Mouse (Mus musculus) Patski (cell line): Measurements from ENCODE around the gene Cdk15. TPM values are rescaled to one million over a fixed set of nuclear protein-coding genes. Genes with fewer than 3 reads are reported as not detected.

ENCODE experiments used
- ATAC-seq: fragments of 100-300 bp; one replicate; pipeline ENCODE4 v1.8.0; 2021
- CTCF ChIA-PET: fragments of 350-600 bp; sonication (Branson Sonifier 250); formaldehyde crosslinking; loops from one replicate; lab custom pipeline; 2022; ENCODE audit warnings: inconsistent platforms; lab: Charles Lee
- POLR2A ChIA-PET: fragments of 350-600 bp; sonication (Branson Sonifier 250); formaldehyde crosslinking; loops from one replicate; lab custom pipeline; 2022; ENCODE audit warnings: antibody characterized with exemption, inconsistent platforms; lab: Charles Lee
- DNase-seq: peaks from one replicate; pipeline ENCODE4 v3.0.0-alpha.2; 2011; ENCODE audit warnings: low read depth, low spot score
- H3K27me3 ChIP-seq: fragments of 371-371 bp; one replicate; pipeline ENCODE4 v1.5.1; 2021
- CTCF ChIP-seq: fragments of 100-300 bp; IDR thresholded peaks from one replicate; pipeline ENCODE4 v1.5.1; 2021
- in situ Hi-C: fragments of 300-500 bp; cut with MboI; formaldehyde crosslinking; loops from 3 replicates; pipeline ENCODE4 v1.11.1; 2018; ENCODE audit warnings: low pct_unique_long_range_greater_than_20kb, mixed read lengths
- polyA plus RNA-seq: library from polyadenylated mRNA; unstranded; gene quantifications from one replicate; pipeline ENCODE4 v1.2.3, GENCODE M21; 2021

Cdk15 gene
- polyA plus RNA-seq, 1 experiment from 2014 or later: 7.3 TPM

- no peak for TF ChIP-seq CTCF
- ATAC-seq (no peak), DNase-seq (no peak)
These were observed 13.4 kb downstream of the Cdk15 start for GRCm38 (mm10) chr1:59269951-59270689.

GRCm38 (mm10) chr1:59272189-59272588 is 15.5 kb downstream of the Cdk15 start:
- no peaks in the 10 kb centered on the region for H3K27me3 ChIP-seq
- in situ Hi-C loops: no loop called here
- no peak for TF ChIP-seq CTCF
- no peak for DNase-seq
- POLR2A ChIA-PET: no interaction called here
- CTCF ChIA-PET: no interaction called here
- no peak for ATAC-seq

More at GRCm38 (mm10) chr1:59269951-59270689, 13.4 kb downstream of the Cdk15 start:
- POLR2A ChIA-PET: interaction anchor here (0.7 kb wide), 1 partner anchor 374 kb away, joined by 4 read pairs; no protein-coding TSS in a partner anchor
- no peaks in the 10 kb centered on the region for H3K27me3 ChIP-seq
- CTCF ChIA-PET: no interaction called here
- in situ Hi-C loops: no loop called here

GRCm38 (mm10) chr1:59285880-59286279 is 29.2 kb downstream of the Cdk15 start:
- no peaks in the 10 kb centered on the region for H3K27me3 ChIP-seq
- ATAC-seq (no peak), DNase-seq (no peak)
- no peak for TF ChIP-seq CTCF
- in situ Hi-C loops: no loop called here
- ChIA-PET CTCF (interaction anchor here (1.0 to 1.5 kb wide), 3 partner anchors 10 to 25 kb away, joined by 3 to 7 read pairs (median 3); no protein-coding TSS in a partner anchor), POLR2A (interaction anchor here (0.8 kb wide), 1 partner anchor 27 kb away, joined by 4 read pairs; no protein-coding TSS in a partner anchor)

- ATAC-seq (no peak), DNase-seq (no peak)
- H3K27me3 ChIP-seq: no peaks in the 10 kb centered on the region
- in situ Hi-C loops: no loop called here
- ChIA-PET CTCF (interaction anchor here (1.0 to 1.5 kb wide), 5 partner anchors 11 to 293 kb away, joined by 3 to 7 read pairs (median 3); partner anchors contain the start of gene Cdk15), POLR2A (no interaction called here)
- peak; percentile 49 for TF ChIP-seq CTCF
These were observed 29.7 kb downstream of the Cdk15 start for GRCm38 (mm10) chr1:59286316-59286850.

- POLR2A ChIA-PET: no interaction called here
- no peak for DNase-seq
- in situ Hi-C loops: no loop called here
- no peak for TF ChIP-seq CTCF
- CTCF ChIA-PET: interaction anchor here (1.2 to 1.5 kb wide), 2 partner anchors 32 to 291 kb away, joined by 3 to 4 read pairs; partner anchors contain the start of gene Cdk15
- H3K27me3 ChIP-seq: no peaks in the 10 kb centered on the region
- no peak for ATAC-seq
These were observed 31.0 kb downstream of the Cdk15 start for GRCm38 (mm10) chr1:59287733-59288132.

- CTCF ChIA-PET: interaction anchor here (1.0 to 1.5 kb wide), 2 partner anchors 43 to 44 kb away, joined by 3 to 4 read pairs; no protein-coding TSS in a partner anchor
- no peaks in the 10 kb centered on the region for H3K27me3 ChIP-seq
- POLR2A ChIA-PET: no interaction called here
- DNase-seq (no peak), ATAC-seq (no peak)
- in situ Hi-C loops: no loop called here
- no peak for TF ChIP-seq CTCF
These were observed 34.9 kb downstream of the Cdk15 start for GRCm38 (mm10) chr1:59291652-59292051.

GRCm38 (mm10) chr1:59295769-59296168 is 39.1 kb downstream of the Cdk15 start:
- H3K27me3 ChIP-seq: no peaks in the 10 kb centered on the region
- CTCF ChIA-PET: interaction anchor here (1.3 kb wide), 1 partner anchor 20 kb away, joined by 3 read pairs; no protein-coding TSS in a partner anchor
- DNase-seq (no peak), ATAC-seq (no peak)
- no peak for TF ChIP-seq CTCF
- POLR2A ChIA-PET: no interaction called here
- in situ Hi-C loops: no loop called here

- in situ Hi-C loops: no loop called here
- POLR2A ChIA-PET: no interaction called here
- no peaks in the 10 kb centered on the region for H3K27me3 ChIP-seq
- no peak for TF ChIP-seq CTCF
- CTCF ChIA-PET: no interaction called here
- ATAC-seq: no peak
- no peak for DNase-seq
These were observed 40.5 kb downstream of the Cdk15 start for GRCm38 (mm10) chr1:59297167-59297566.

GRCm38 (mm10) chr1:59298491-59299090 is 41.9 kb downstream of the Cdk15 start:
- POLR2A ChIA-PET: no interaction called here
- CTCF ChIA-PET: interaction anchor here (2.7 kb wide), 1 partner anchor 11 kb away, joined by 8 read pairs; no protein-coding TSS in a partner anchor
- in situ Hi-C loops: no loop called here
- no peaks in the 10 kb centered on the region for H3K27me3 ChIP-seq
- no peak for ATAC-seq
- TF ChIP-seq CTCF: no peak
- no peak for DNase-seq

- CTCF ChIA-PET: no interaction called here
- no peak for TF ChIP-seq CTCF
- H3K27me3 ChIP-seq: no peaks in the 10 kb centered on the region
- ATAC-seq (no peak), DNase-seq (no peak)
- in situ Hi-C loops: no loop called here
- POLR2A ChIA-PET: no interaction called here
These were observed 50.6 kb downstream of the Cdk15 start for GRCm38 (mm10) chr1:59307310-59307709.
